ENCODE assay signal across 9 mouse cellular contexts in the genomic region with DNA sequence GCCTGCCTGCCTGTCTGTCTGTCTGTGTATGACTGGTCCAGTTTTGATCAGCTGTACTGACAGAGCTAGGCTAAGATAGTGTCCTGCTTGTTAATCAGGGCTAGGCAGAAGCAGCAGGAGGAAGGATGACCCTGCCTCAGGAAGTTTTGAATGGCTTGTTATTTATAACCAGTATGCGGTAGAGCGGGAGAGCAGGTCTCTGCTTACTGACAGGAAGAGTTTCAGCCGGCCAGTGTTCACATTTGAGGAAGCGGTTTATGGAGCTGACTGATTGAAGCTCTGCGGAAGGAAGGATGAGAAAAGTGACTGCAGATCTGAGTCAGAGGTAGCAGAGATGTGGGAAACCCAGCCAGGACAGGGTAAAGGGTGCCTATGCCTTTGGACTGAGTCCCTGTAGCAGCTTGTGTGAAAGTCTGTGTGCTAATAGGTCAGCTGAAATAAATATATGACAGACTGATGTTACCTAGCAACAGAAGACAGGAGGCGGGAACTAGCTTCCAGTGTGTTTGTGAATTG. TPM values are rescaled to one million over a fixed set of nuclear protein-coding genes. Genes with fewer than 3 reads are reported as not detected.
DNase-seq lines count a peak whose midpoint lies in the region; ATAC-seq and TF ChIP-seq lines count a peak whose summit lies in the region.
"Had no signal": no experiment of that assay in that cellular context is flagged by ENCODE, and none has a peak within 500 bp of the region (broad histone marks: within the 10 kb centered on the region; RNA-seq: fewer than 3 reads in every experiment).

No protein-coding gene starts in this region.

- no peak for TF ChIP-seq CTCF in bone marrow macrophage, adult 2 months (IDR thresholded peaks at IDR 0.05; ENCODE audit: low read depth, low read length)

- no peak overlapping the region for H3K4me3 ChIP-seq in forebrain, embryonic 12.5 days (replicated peaks)
- no peak overlapping the region for H3K4me3 ChIP-seq in forebrain, embryonic 13.5 days
- H3K4me3 ChIP-seq in bone marrow macrophage, adult 2 months (ENCODE audit: insufficient read depth, low read length) = peak overlapping the region; percentile 39
- peak overlapping the region; percentile 32 for H3K4me3 ChIP-seq in heart, embryonic 10.5 days
- H3K4me3 ChIP-seq in liver, embryonic 16.5 days (ENCODE audit: low read depth, low read length) = peak overlapping the region; percentile 62
- H3K4me3 ChIP-seq in neural tube, embryonic 11.5 days (ENCODE audit: low read depth, low read length) = no peak overlapping the region

- TF ChIP-seq POLR2A in bone marrow macrophage, adult 2 months (IDR thresholded peaks at IDR 0.05; ENCODE audit: borderline replicate concordance, low read depth, low read length) = no peak

- H3K9me3 ChIP-seq in forebrain, embryonic 12.5 days = no peaks in the 10 kb centered on the region
- H3K9me3 ChIP-seq in forebrain, embryonic 13.5 days (replicated peaks) = no peaks in the 10 kb centered on the region
- H3K9me3 ChIP-seq in heart, embryonic 10.5 days = no peaks in the 10 kb centered on the region
- no peaks in the 10 kb centered on the region for H3K9me3 ChIP-seq in liver, embryonic 16.5 days (replicated peaks; ENCODE audit: control insufficient read depth, low read length)
- no peaks in the 10 kb centered on the region for H3K9me3 ChIP-seq in neural tube, embryonic 11.5 days (ENCODE audit: control insufficient read depth, low read length)

- ATAC-seq in forebrain, embryonic 12.5 days (ENCODE audit: low FRiP score) = no peak; the same call in 1 of the 2 replicates
- no peak for ATAC-seq in forebrain, embryonic 13.5 days
- ATAC-seq in liver, embryonic 16.5 days (ENCODE audit: low read depth) = peak; percentile 91
- 0 out of 2 replicates have a peak, but pooled peaks have one; percentile 31 for ATAC-seq in neural tube, embryonic 11.5 days (ENCODE audit: insufficient read depth, low FRiP score, low TSS enrichment)

- DNase-seq in heart, embryonic 10.5 days (ENCODE audit: low spot score) = peak; percentile 84
- peak; percentile 47 for DNase-seq in kidney, adult 9 months
- DNase-seq in neural tube, embryonic 11.5 days (ENCODE audit: low spot score) = peak; percentile 22
- DNase-seq in cerebellum, adult 9-11 months = no peak

- H3K27ac ChIP-seq in forebrain, embryonic 12.5 days = 0 out of 2 replicates have a peak overlapping the region, but pooled peaks have one; percentile 5
- no peak overlapping the region for H3K27ac ChIP-seq in forebrain, embryonic 13.5 days
- H3K27ac ChIP-seq in bone marrow macrophage, adult 2 months (ENCODE audit: insufficient read depth, low read depth, low read length) = peak overlapping the region; percentile 84
- H3K27ac ChIP-seq in heart, embryonic 10.5 days = peak overlapping the region; percentile 77
- H3K27ac ChIP-seq in liver, embryonic 16.5 days (ENCODE audit: low read length) = peak overlapping the region; percentile 99
- H3K27ac ChIP-seq in neural tube, embryonic 11.5 days (ENCODE audit: low read depth, low read length) = no peak overlapping the region

- no peaks in the 10 kb centered on the region for H3K36me3 ChIP-seq in forebrain, embryonic 12.5 days (replicated peaks)
- no peaks in the 10 kb centered on the region for H3K36me3 ChIP-seq in forebrain, embryonic 13.5 days (ENCODE audit: poor library complexity, severe bottlenecking)
- H3K36me3 ChIP-seq in heart, embryonic 10.5 days = no peaks in the 10 kb centered on the region
- peaks cover 19% of the 10 kb centered on the region for H3K36me3 ChIP-seq in liver, embryonic 16.5 days (ENCODE audit: control insufficient read depth, insufficient read depth)
- no peaks in the 10 kb centered on the region for H3K36me3 ChIP-seq in neural tube, embryonic 11.5 days (ENCODE audit: control insufficient read depth, insufficient read depth, low read length)

- H3K9ac ChIP-seq in forebrain, embryonic 12.5 days = no peak overlapping the region
- no peak overlapping the region for H3K9ac ChIP-seq in forebrain, embryonic 13.5 days
- peak overlapping the region; percentile 73 for H3K9ac ChIP-seq in liver, embryonic 16.5 days (ENCODE audit: low read depth, low read length)
- H3K9ac ChIP-seq in neural tube, embryonic 11.5 days (ENCODE audit: low read length) = no peak overlapping the region

- 0 out of 2 replicates have a peak overlapping the region, but pooled peaks have one; percentile 10 for H3K4me2 ChIP-seq in forebrain, embryonic 12.5 days
- no peak overlapping the region for H3K4me2 ChIP-seq in forebrain, embryonic 13.5 days
- peak overlapping the region; percentile 64 for H3K4me2 ChIP-seq in liver, embryonic 16.5 days (ENCODE audit: low read depth, low read length)
- no peak overlapping the region for H3K4me2 ChIP-seq in neural tube, embryonic 11.5 days (ENCODE audit: low read depth)

- peaks cover 17% of the 10 kb centered on the region for H3K4me1 ChIP-seq in forebrain, embryonic 12.5 days
- H3K4me1 ChIP-seq in forebrain, embryonic 13.5 days = peaks cover 17% of the 10 kb centered on the region
- H3K4me1 ChIP-seq in bone marrow macrophage, adult 2 months (ENCODE audit: control insufficient read depth, insufficient read depth, low read length) = peaks cover 25% of the 10 kb centered on the region
- peaks cover 10% of the 10 kb centered on the region for H3K4me1 ChIP-seq in heart, embryonic 10.5 days
- H3K4me1 ChIP-seq in liver, embryonic 16.5 days (ENCODE audit: control insufficient read depth, low read depth, low read length) = peaks cover 44% of the 10 kb centered on the region
- H3K4me1 ChIP-seq in neural tube, embryonic 11.5 days (ENCODE audit: control insufficient read depth, insufficient read depth, low read length) = no peaks in the 10 kb centered on the region; the same call in 1 of the 2 replicates

- 69% methylated on average over 6 of the region's 6 CpGs for WGBS in forebrain, embryonic 12.5 days
- WGBS in forebrain, embryonic 13.5 days = 66% methylated on average over 6 of the region's 6 CpGs
- WGBS in heart, embryonic 10.5 days = 40% methylated on average over 6 of the region's 6 CpGs
- WGBS in liver, embryonic 16.5 days (ENCODE audit: insufficient replicate concordance) = 19% methylated on average over 6 of the region's 6 CpGs
- 38% methylated on average over 6 of the region's 6 CpGs for WGBS in neural tube, embryonic 11.5 days

- no peaks in the 10 kb centered on the region for H3K27me3 ChIP-seq in forebrain, embryonic 12.5 days
- no peaks in the 10 kb centered on the region for H3K27me3 ChIP-seq in forebrain, embryonic 13.5 days
- no peaks in the 10 kb centered on the region for H3K27me3 ChIP-seq in heart, embryonic 10.5 days (ENCODE audit: insufficient read depth, poor library complexity, severe bottlenecking)
- no peaks in the 10 kb centered on the region for H3K27me3 ChIP-seq in liver, embryonic 16.5 days (ENCODE audit: control insufficient read depth, insufficient read depth, low read depth, low read length)
- no peaks in the 10 kb centered on the region; the same call in 1 of the 2 replicates for H3K27me3 ChIP-seq in neural tube, embryonic 11.5 days (ENCODE audit: control insufficient read depth, insufficient read depth, low read length)

RNA-seq across cellular contexts. Expression of a gene that starts 27.9 kb away (rescaled TPM):
- polyA plus RNA-seq in forebrain, embryonic 12.5 days (2016; fragmentation: Nextera tagmentation; extraction: Ambion mirVana) = 1.9 and 2.6 TPM in 2 replicates
- 0.75 and 1.3 TPM in 2 replicates for polyA plus RNA-seq in forebrain, embryonic 13.5 days (2015; fragmentation: Nextera tagmentation; extraction: Ambion mirVana)
- 6.0 and 6.5 TPM in 2 replicates for polyA plus RNA-seq in bone marrow macrophage, adult 2 months (2012; ENCODE audit: insufficient read depth, insufficient read length, missing spikeins)
- 3.4 and 4.4 TPM in 2 replicates for polyA plus RNA-seq in heart, embryonic 10.5 days (2016; fragmentation: Nextera tagmentation; extraction: Ambion mirVana)
- polyA plus RNA-seq in liver, embryonic 16.5 days (2015; fragmentation: Nextera tagmentation; extraction: Ambion mirVana) = 7.6 and 7.8 TPM in 2 replicates
- 2.8 and 3.5 TPM in 2 replicates for polyA plus RNA-seq in neural tube, embryonic 11.5 days (2014; fragmentation: Nextera tagmentation; extraction: Ambion mirVana)

RNA-seq across cellular contexts. Expression of a gene that starts 41.2 kb away (rescaled TPM):
- 254 and 263 TPM in 2 replicates for polyA plus RNA-seq in forebrain, embryonic 12.5 days (2016; fragmentation: Nextera tagmentation; extraction: Ambion mirVana)
- polyA plus RNA-seq in forebrain, embryonic 13.5 days (2015; fragmentation: Nextera tagmentation; extraction: Ambion mirVana) = 254 and 269 TPM in 2 replicates
- polyA plus RNA-seq in bone marrow macrophage, adult 2 months (2012; ENCODE audit: insufficient read depth, insufficient read length, missing spikeins) = 68.5 and 75.7 TPM in 2 replicates
- polyA plus RNA-seq in heart, embryonic 10.5 days (2016; fragmentation: Nextera tagmentation; extraction: Ambion mirVana) = 150 and 186 TPM in 2 replicates
- 117 and 129 TPM in 2 replicates for polyA plus RNA-seq in liver, embryonic 16.5 days (2015; fragmentation: Nextera tagmentation; extraction: Ambion mirVana)
- 210 and 233 TPM in 2 replicates for polyA plus RNA-seq in neural tube, embryonic 11.5 days (2014; fragmentation: Nextera tagmentation; extraction: Ambion mirVana)

RNA-seq across cellular contexts. Expression of a gene that starts 56.5 kb away (rescaled TPM):
- not detected in 2 replicates for polyA plus RNA-seq in forebrain, embryonic 12.5 days (2016; fragmentation: Nextera tagmentation; extraction: Ambion mirVana)
- not detected in 2 replicates for polyA plus RNA-seq in forebrain, embryonic 13.5 days (2015; fragmentation: Nextera tagmentation; extraction: Ambion mirVana)
- polyA plus RNA-seq in bone marrow macrophage, adult 2 months (2012; ENCODE audit: insufficient read depth, insufficient read length, missing spikeins) = not detected in 2 replicates
- polyA plus RNA-seq in heart, embryonic 10.5 days (2016; fragmentation: Nextera tagmentation; extraction: Ambion mirVana) = not detected in 2 replicates
- polyA plus RNA-seq in liver, embryonic 16.5 days (2015; fragmentation: Nextera tagmentation; extraction: Ambion mirVana) = 0.40 and 1.6 TPM in 2 replicates
- 0.20 and 1.4 TPM in 2 replicates for polyA plus RNA-seq in neural tube, embryonic 11.5 days (2014; fragmentation: Nextera tagmentation; extraction: Ambion mirVana)
- polyA plus RNA-seq: small intestine, adult 2 months had no signal

Comparison
In these comparisons a context has a peak if more than half of its experiments do, and no peak if none do; other contexts are left out.
1. H3K27ac ChIP-seq: peak in forebrain, embryonic 12.5 days (single experiment), bone marrow macrophage, adult 2 months (single experiment), heart, embryonic 10.5 days (single experiment) and liver, embryonic 16.5 days (single experiment); none in forebrain, embryonic 13.5 days (single experiment) and neural tube, embryonic 11.5 days (single experiment).
2. H3K4me2 ChIP-seq: peak in forebrain, embryonic 12.5 days (single experiment) and liver, embryonic 16.5 days (single experiment); none in forebrain, embryonic 13.5 days (single experiment) and neural tube, embryonic 11.5 days (single experiment).
3. ATAC-seq: peak in liver, embryonic 16.5 days (single experiment) and neural tube, embryonic 11.5 days (single experiment); none in forebrain, embryonic 12.5 days (single experiment) and forebrain, embryonic 13.5 days (single experiment).
4. H3K4me3 ChIP-seq: peak in bone marrow macrophage, adult 2 months (single experiment), heart, embryonic 10.5 days (single experiment) and liver, embryonic 16.5 days (single experiment); none in forebrain, embryonic 12.5 days (single experiment), forebrain, embryonic 13.5 days (single experiment) and neural tube, embryonic 11.5 days (single experiment).